Mouse (Mus musculus) megakaryocyte, embryonic 14.5 days (primary cell): Measurements from ENCODE around the gene Kcnmb4. TPM values are rescaled to one million over a fixed set of nuclear protein-coding genes. Genes with fewer than 3 reads are reported as not detected.

Experiments used
- H3K27me3 ChIP-seq: replicated peaks from 2 replicates; pipeline ENCODE3; 2012; ENCODE audit warnings: inconsistent platforms
- H3K36me3 ChIP-seq: replicated peaks from 2 replicates; pipeline ENCODE3; 2012; ENCODE audit warnings: low read length, inconsistent platforms, mixed read lengths
- H3K4me1 ChIP-seq: 2 replicates; pipeline ENCODE4 v1.6.1; 2012; ENCODE audit warnings: inconsistent platforms
- H3K4me3 ChIP-seq: replicated peaks from 2 replicates; pipeline ENCODE3; 2012; ENCODE audit warnings: moderate library complexity, mild to moderate bottlenecking, inconsistent platforms
- H3K9me3 ChIP-seq: 2 replicates; pipeline ENCODE4 v1.6.1; 2012; ENCODE audit warnings: inconsistent platforms
- FLI1 ChIP-seq: IDR thresholded peaks from 2 replicates; pipeline ENCODE4 v1.6.1; 2012; ENCODE audit warnings: low read length, inconsistent platforms, mixed read lengths
- GATA1 ChIP-seq: IDR thresholded peaks from 3 replicates; pipeline ENCODE4 v1.6.1; 2012; ENCODE audit warnings: mixed read lengths, low read length, inconsistent platforms, borderline replicate concordance
- polyA plus RNA-seq: library from polyadenylated mRNA; stranded (reverse); fragments of >175 nt; gene quantifications from 2 replicates; pipeline ENCODE4 v1.2.3, GENCODE M21; 2012; ENCODE audit warnings: low replicate concordance; ENCODE audit not compliant: insufficient read depth

The Kcnmb4 gene
- polyA plus RNA-seq, result 1.4 TPM in 1 of 2 replicates, not detected in the other

DNA sequence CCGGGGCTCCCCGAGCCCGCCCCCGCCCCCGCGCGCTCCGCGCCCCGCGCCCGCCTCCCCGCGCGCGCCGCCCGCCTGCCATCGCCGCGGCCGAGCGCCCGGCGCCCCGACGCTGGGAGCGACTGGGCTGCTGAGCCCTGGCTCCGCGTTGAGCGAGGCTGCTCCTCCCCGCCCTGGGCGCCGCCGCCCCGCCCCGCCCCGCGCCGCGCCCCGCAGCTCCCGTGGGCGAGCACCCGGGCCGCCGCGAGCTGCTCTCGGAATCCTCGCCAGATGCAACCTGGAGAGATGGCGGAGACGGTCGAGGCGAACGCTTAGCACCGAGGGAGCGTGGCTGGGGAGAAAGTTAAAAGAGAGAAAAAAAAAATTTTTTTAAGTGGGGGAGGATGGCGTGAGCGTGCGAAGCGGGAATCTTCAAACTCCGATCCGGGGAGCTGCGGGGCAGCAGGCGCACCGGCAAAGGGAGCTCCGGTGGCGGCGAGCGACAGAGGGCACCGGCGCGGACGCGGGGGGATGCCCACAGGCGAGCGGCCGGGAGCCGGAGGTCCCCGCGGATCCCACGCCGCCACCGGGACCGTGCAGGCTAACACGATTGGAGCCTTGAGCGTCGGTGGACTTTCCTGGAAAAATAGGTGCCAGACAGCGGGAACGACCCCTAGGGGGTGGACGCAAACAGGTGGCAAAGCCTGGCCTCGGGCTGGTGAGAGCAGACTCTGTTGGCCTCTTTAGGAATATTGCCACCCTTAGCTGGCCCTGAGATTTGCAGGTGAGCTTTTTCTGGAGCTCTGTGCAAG, at the start of gene Kcnmb4:
Gene Kcnmb4 (minus strand): TSS at position 120 of the 791 bp plus-strand sequence.
- Histone ChIP-seq H3K36me3 (no peaks in the 10 kb centered on the region), H3K9me3 (peaks cover 11% of the 10 kb centered on the region), H3K4me3 (peak within 1 kb of the TSS; percentile 94), H3K4me1 (peaks cover 29% of the 10 kb centered on the region), H3K27me3 (peaks cover 55% of the 10 kb centered on the region)
- TF ChIP-seq FLI1, result no peak
- no peak for TF ChIP-seq GATA1

DNA sequence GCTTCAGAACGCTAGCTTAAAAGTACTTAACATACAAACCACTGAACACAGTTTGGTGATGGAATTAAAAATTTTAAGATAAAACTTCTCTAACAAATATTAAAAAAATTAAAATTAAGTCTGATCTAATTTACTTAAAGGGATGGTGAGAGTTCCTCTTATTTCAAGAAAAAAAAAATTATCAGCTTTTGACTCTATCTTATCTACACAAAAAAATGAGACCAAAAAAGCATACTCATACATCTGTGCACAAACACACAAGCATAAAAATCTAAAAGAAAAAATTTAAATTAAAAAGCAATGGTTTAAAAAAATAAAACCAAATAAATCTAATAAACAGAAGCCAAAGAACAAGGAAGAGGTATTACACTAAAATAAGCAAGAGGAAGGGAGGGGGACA, 45.9 kb upstream of the Kcnmb4 start:
- H3K9me3 ChIP-seq, result no peaks in the 10 kb centered on the region
- peaks cover 3% of the 10 kb centered on the region for H3K36me3 ChIP-seq
- H3K4me1 ChIP-seq, result peaks cover 3% of the 10 kb centered on the region; the same call in 1 of the 2 replicates
- no peaks in the 10 kb centered on the region for H3K27me3 ChIP-seq
- H3K4me3 ChIP-seq, result no peak overlapping the region
- TF ChIP-seq GATA1, result no peak
- TF ChIP-seq FLI1, result no peak

DNA sequence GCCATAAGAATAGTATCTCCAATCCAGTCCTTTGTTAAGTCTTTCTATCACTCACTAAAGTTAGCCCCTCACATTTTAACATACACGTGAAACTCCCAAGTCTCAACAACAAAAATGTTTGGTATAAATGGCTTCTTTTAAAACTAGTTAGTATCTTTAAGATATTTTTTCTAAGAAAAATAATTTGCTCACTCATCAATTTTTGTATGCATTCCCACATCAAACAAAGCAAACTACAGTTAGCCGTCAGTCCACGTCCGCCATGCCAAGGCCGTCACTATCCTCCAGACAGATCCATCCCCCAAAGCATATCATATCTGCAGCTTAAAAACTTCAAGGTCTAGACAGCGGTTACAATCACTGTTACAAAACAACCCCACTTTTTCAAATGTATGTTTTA, 41.9 kb upstream of the Kcnmb4 start:
- H3K4me3 ChIP-seq, result no peak overlapping the region
- peaks cover 33% of the 10 kb centered on the region for H3K4me1 ChIP-seq

DNA sequence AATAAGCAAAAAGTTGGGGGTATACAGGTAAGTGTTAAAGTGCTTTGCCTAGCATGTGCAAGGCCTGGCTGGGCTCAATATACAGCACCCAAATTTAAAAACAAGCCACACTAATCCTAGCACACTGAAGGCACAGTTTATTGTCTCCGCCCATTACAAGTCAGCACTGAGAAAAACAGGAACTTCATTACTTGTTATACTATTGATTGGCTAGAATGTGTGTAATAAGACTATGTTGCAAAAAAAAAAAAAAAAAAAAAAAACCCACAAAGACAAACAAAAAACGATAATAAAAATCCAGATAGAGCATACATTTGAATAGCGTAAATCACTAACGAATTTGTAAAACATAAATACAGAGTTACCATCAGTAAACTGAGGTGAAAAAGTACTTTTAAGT, 41.5 kb upstream of the Kcnmb4 start:
- Histone ChIP-seq H3K4me3 (no peak overlapping the region), H3K4me1 (peaks cover 32% of the 10 kb centered on the region), H3K9me3 (no peaks in the 10 kb centered on the region), H3K27me3 (no peaks in the 10 kb centered on the region), H3K36me3 (peaks cover 16% of the 10 kb centered on the region)
- no peak for TF ChIP-seq GATA1
- TF ChIP-seq FLI1, result no peak

More for the DNA sequence above, 41.9 kb upstream of the Kcnmb4 start:
- H3K9me3 ChIP-seq, result no peaks in the 10 kb centered on the region
- no peaks in the 10 kb centered on the region for H3K27me3 ChIP-seq
- TF ChIP-seq FLI1 (no peak), GATA1 (no peak)
- peaks cover 16% of the 10 kb centered on the region for H3K36me3 ChIP-seq

DNA sequence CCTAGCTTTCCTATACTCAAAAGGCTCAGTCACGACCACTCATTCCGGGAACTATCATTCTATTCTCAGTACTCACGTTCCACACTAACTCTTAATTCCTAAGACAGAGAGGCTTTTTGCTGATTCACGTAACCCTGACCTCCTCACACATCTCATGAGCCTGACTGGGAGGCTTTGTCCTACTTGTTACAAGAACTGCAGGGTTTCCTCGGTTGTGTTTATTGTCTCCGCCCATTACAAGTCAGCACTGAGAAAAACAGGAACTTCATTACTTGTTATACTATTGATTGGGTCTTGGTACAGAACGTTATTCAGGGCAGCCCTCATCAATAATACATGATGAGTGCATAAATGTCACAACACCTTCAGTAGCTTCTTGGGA, 39.6 kb upstream of the Kcnmb4 start:
- Histone ChIP-seq H3K4me1 (peaks cover 35% of the 10 kb centered on the region), H3K4me3 (peak overlapping the region; percentile 55), H3K36me3 (peaks cover 16% of the 10 kb centered on the region), H3K27me3 (no peaks in the 10 kb centered on the region), H3K9me3 (no peaks in the 10 kb centered on the region)
- no peak for TF ChIP-seq FLI1

DNA sequence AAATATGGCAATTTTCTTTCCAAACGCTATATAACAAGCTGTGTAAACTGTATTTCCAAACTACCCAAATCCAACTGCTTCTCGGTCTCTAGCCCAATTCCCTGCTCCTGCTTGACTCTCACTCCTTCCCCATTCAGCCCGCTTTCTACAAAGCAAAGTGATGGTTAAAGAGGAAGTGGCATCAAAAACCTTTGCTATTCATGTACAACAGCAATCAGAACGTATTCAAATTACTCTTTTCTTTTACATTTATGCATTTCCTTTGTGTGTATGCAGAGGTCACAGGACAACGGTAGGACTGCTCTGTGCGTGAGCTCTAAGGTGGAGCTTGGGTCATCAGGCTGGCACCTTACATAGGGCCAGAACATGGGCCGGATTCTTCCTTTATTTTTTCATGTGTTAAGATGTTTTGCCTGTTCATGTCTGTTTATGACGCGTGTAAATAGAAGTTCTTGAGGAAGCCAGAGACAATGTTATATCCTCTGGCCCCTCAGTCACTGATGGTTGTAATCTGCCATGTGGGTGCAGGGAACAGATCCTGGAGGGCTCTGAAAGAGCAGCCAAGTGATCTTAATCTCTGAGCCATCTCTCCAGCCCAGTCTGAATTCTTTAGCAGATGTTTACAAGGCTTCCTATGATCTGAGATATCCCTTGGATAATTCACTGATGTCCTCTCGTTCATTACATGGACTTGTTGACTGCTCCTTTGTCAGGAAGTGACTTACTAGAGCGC, 39.0 kb upstream of the Kcnmb4 start:
- Histone ChIP-seq H3K36me3 (peaks cover 16% of the 10 kb centered on the region), H3K4me3 (no peak overlapping the region)

DNA sequence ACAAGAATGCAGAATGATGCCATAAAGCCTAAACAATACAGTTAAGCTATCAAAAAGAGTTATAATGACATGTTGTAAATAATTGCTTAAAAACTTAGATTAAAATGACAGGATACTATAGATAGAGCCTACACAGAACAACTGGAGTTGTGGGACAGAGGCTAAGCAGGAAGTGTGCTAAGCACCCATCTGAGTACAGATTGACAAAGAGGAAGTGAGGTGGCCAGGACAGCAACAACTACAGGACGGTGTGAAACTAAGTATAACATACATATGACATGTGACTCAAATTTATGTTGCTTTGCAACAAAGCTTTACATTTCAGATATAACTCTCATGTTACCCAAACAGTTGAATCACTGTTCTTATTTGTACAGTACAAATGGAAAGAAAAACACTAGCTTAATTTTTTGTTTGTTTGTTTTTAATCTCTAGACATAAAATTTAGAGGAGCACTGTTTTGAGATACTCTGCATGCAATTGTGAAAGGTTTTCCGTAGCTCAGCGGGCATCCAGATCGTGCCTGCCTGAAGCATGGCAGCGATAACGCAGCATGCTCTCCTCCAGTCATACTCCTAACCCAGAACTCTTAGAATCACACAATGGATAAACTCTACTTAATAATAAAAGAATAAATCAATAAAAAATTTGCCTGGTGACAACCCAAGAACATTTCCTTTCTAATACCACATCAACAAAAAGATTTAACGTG, 31.8 kb upstream of the Kcnmb4 start:
- no peak for TF ChIP-seq GATA1
- no peak for TF ChIP-seq FLI1
- Histone ChIP-seq H3K36me3 (peaks cover 23% of the 10 kb centered on the region), H3K4me3 (no peak overlapping the region), H3K4me1 (peaks cover 20% of the 10 kb centered on the region), H3K27me3 (no peaks in the 10 kb centered on the region), H3K9me3 (no peaks in the 10 kb centered on the region)

More for the DNA sequence above, 39.0 kb upstream of the Kcnmb4 start:
- TF ChIP-seq GATA1, result no peak
- no peak for TF ChIP-seq FLI1
- Histone ChIP-seq H3K4me1 (peaks cover 35% of the 10 kb centered on the region), H3K27me3 (no peaks in the 10 kb centered on the region), H3K9me3 (no peaks in the 10 kb centered on the region)

DNA sequence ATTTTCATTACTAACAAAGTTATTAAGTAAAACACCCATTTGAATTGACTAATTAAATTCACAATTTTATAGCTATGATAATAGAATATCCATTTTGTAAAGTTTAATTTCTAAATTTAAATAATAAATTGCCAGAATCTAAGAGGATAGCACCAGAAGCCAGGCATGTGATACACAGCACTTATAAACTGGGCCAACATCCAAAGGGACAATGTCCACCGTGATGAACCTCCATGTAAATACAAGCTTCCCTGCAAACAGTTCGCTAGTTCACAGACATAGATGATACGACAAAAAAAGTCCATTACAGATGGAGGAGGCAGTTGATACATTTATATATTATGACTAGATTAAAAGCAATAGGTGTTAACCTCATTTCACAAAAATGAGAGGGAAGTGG, 19.1 kb upstream of the Kcnmb4 start:
- no peak for TF ChIP-seq FLI1
- TF ChIP-seq GATA1, result no peak
- Histone ChIP-seq H3K4me3 (no peak overlapping the region), H3K4me1 (peaks cover 12% of the 10 kb centered on the region), H3K27me3 (no peaks in the 10 kb centered on the region), H3K9me3 (no peaks in the 10 kb centered on the region), H3K36me3 (peaks cover 80% of the 10 kb centered on the region)

DNA sequence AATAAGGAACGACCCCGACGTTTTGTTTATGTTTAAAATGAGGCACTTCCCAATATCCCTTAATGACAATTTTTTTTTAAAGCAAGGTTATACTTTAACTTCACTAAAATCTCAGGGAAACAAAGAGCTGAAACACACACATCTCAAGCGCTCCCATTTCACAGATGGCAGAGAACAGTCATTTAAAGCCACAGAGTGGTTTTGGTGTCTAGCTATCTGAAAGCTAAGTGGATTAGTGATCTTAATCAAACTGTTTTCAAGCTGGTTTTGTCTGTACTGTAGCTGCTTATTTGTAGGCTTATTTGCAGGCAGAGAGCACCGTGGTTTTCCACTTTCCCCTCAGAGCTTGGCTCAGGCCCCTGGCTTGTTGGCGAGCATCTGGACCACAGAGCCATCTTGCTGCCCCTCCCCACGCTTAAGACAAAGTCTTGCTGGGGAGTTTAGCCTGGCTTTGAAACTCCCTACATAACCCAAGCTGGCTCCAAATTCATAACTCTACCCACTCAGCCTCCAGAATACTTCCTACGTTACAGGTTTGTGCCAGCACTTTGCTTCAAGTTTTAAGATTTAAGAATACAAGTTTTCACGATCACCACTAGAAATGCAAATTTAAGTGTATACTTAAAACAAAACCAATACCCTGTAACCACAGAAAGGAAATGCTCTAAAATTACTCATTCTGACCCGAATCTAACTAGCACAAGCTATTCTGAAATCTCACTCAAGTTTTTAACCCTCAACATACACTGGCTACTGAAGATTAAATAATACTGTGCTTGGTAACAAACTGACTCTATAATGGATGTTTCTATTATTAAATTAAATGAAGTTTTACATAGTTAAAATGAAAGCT, 13.4 kb upstream of the Kcnmb4 start:
- Histone ChIP-seq H3K36me3 (peaks cover 76% of the 10 kb centered on the region), H3K27me3 (no peaks in the 10 kb centered on the region), H3K4me1 (peaks cover 22% of the 10 kb centered on the region), H3K9me3 (no peaks in the 10 kb centered on the region), H3K4me3 (no peak overlapping the region)
- TF ChIP-seq FLI1 (no peak), GATA1 (no peak)
